Mouse (Mus musculus): ENCODE data around the gene Shmt1.

DNA sequence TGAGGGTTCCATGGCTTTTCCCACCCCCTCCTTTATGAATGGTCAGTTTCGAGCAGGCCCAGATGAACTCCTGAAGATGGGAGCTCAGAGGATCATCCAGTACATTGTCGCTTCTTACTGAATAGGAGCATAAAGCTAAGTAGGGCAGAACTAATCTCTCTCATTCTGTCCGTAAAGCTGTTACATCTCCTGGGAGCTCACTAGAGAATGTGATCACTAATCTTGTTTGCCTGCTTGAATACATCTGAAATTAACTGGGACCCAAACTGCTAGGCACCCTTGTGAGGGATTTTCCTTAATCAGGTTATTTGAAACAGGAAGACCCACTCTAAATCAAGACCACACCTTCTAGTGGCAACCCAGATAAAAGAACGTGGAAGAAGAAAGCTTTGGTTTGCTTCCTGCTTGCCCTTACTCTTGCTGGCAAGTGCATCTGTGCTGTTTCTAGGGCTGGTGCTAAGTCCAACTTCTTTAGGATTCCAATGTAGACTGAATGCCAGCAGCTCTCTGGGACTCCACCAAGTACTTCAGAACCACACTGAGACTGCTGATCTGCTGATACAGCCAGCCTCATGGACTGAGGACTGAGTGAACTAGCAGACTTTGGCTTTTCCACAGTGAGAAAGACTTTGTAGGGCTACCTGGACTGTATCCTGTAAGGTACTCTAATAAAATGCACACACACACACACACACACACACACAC lies 15.9 kb upstream of the Shmt1 start:
- TF ChIP-seq REST (IDR thresholded peaks at IDR 0.05; ENCODE audit: insufficient read depth, insufficient read length) (no peak), TCF12 (IDR thresholded peaks at IDR 0.05; ENCODE audit: insufficient read depth, poor library complexity, severe bottlenecking) (no peak), TCF3 (IDR thresholded peaks at IDR 0.05; ENCODE audit: insufficient read length, low read depth) (no peak), POLR2A (IDR thresholded peaks at IDR 0.05; ENCODE audit: insufficient read length, low read depth) (no peak), SRF (IDR thresholded peaks at IDR 0.05; ENCODE audit: control insufficient read depth, insufficient read length, low read depth) (no peak), POLR2AphosphoS2 (IDR thresholded peaks at IDR 0.05; ENCODE audit: insufficient read length, low read depth) (no peak)

All from myocyte (in vitro differentiated cells).